Mouse (Mus musculus): ENCODE data around the gene Tssk1. TPM values are rescaled to one million over a fixed set of nuclear protein-coding genes. Genes with fewer than 3 reads are reported as not detected.

Tssk1 gene
- total and polyA plus RNA-seq, 3 experiments = 0.16 TPM; not detected in 2

GRCm38 (mm10) chr16:17875174-17875573, 18.8 kb upstream of the Tssk1 start:
- in situ Hi-C loops (cut with MboI; ENCODE audit: low pct_ligation_motif_present, low pct_unique_long_range_greater_than_20kb, low sequenced_read_pairs) = no loop called here
- TF ChIP-seq USF2 (conservative IDR thresholded peaks at IDR 0.05; ENCODE audit: low read depth, low read length) = no peak
- TF ChIP-seq ELF1 (IDR thresholded peaks at IDR 0.05; ENCODE audit: low read depth, low read length) = no peak
- no peak for TF ChIP-seq CHD2 (IDR thresholded peaks at IDR 0.05; ENCODE audit: low read length)
- no peak for TF ChIP-seq USF1 (IDR thresholded peaks at IDR 0.05; ENCODE audit: low read depth, low read length)
- TF ChIP-seq POLR2AphosphoS2 (IDR thresholded peaks at IDR 0.05; ENCODE audit: low read depth, low read length) = no peak
- Histone ChIP-seq H3K4me1 (ENCODE audit: control insufficient read depth in 1 of 2, insufficient read depth in 2 of 2) (peaks cover 0 to 9% of the 10 kb centered on the region in 2 experiments; a peak in 2 of 4 replicates), H3K36me3 (replicated peaks in 1 of 2; ENCODE audit: control insufficient read depth in 1 of 2, insufficient read depth in 1 of 2, low read length in 1 of 2) (peaks cover 25 to 81% of the 10 kb centered on the region in 2 experiments), H3K9me3 (replicated peaks; ENCODE audit: low read length) (peaks cover 11% of the 10 kb centered on the region), H3K4me2 (ENCODE audit: insufficient read depth, low read depth, poor library complexity, severe bottlenecking) (no peak overlapping the region), H3K79me2 (replicated peaks; ENCODE audit: control insufficient read depth, extremely low read depth, insufficient read depth, poor library complexity, severe bottlenecking) (peaks cover 32% of the 10 kb centered on the region), H3K27ac (ENCODE audit: insufficient read depth, low read depth) (no peak overlapping the region), H3K9ac (ENCODE audit: insufficient read depth, low read depth) (no peak overlapping the region), H3K27me3 (replicated peaks) (no peaks in the 10 kb centered on the region), H3K4me3 (replicated peaks in 1 of 3; ENCODE audit: low read depth in 2 of 3, low read length in 2 of 3, poor library complexity in 1 of 3) (no peak overlapping the region)
- dilution Hi-C loops (cut with MboI; ENCODE audit: extremely low pct_ligation_motif_present, extremely low pct_unique_long_range_greater_than_20kb, low sequenced_read_pairs) = no loop called here
- DNase-seq (ENCODE audit: extremely low read depth) = no peak

- Histone ChIP-seq H3K4me2 (ENCODE audit: insufficient read depth, low read depth, poor library complexity, severe bottlenecking) (no peak overlapping the region), H3K79me2 (replicated peaks; ENCODE audit: control insufficient read depth, extremely low read depth, insufficient read depth, poor library complexity, severe bottlenecking) (peaks cover 32% of the 10 kb centered on the region), H3K36me3 (replicated peaks in 1 of 2; ENCODE audit: control insufficient read depth in 1 of 2, insufficient read depth in 1 of 2, low read length in 1 of 2) (peaks cover 22 to 80% of the 10 kb centered on the region in 2 experiments), H3K27me3 (replicated peaks) (no peaks in the 10 kb centered on the region), H3K27ac (ENCODE audit: insufficient read depth, low read depth) (no peak overlapping the region), H3K4me3 (replicated peaks in 1 of 3; ENCODE audit: low read depth in 2 of 3, low read length in 2 of 3, poor library complexity in 1 of 3) (no peak overlapping the region), H3K9ac (ENCODE audit: insufficient read depth, low read depth) (no peak overlapping the region), H3K4me1 (ENCODE audit: control insufficient read depth in 1 of 2, insufficient read depth in 2 of 2) (peaks cover 0 to 3% of the 10 kb centered on the region in 2 experiments; a peak in 1 of 4 replicates), H3K9me3 (replicated peaks; ENCODE audit: low read length) (peaks cover 11% of the 10 kb centered on the region)
- TF ChIP-seq ZNF384 (IDR thresholded peaks at IDR 0.05; ENCODE audit: low read depth, low read length) (no peak), CHD2 (IDR thresholded peaks at IDR 0.05; ENCODE audit: low read length) (no peak), IRF4 (IDR thresholded peaks at IDR 0.05; ENCODE audit: low read depth, low read length) (no peak), TCF12 (IDR thresholded peaks at IDR 0.05; ENCODE audit: low read depth, low read length) (no peak), GABPA (IDR thresholded peaks at IDR 0.05; ENCODE audit: insufficient replicate concordance, low read depth, low read length) (no peak), JUND (conservative IDR thresholded peaks at IDR 0.05; ENCODE audit: low read depth, low read length) (no peak), RAD21 (IDR thresholded peaks at IDR 0.05; ENCODE audit: low read depth, low read length) (no peak), HCFC1 (IDR thresholded peaks at IDR 0.05; ENCODE audit: low read depth, low read length) (no peak), ZKSCAN1 (IDR thresholded peaks at IDR 0.05; ENCODE audit: borderline replicate concordance, low read depth, low read length) (no peak), ZMIZ1 (IDR thresholded peaks at IDR 0.05; ENCODE audit: low read depth, low read length) (no peak), USF2 (conservative IDR thresholded peaks at IDR 0.05; ENCODE audit: low read depth, low read length) (no peak), ZC3H11A (IDR thresholded peaks at IDR 0.05; ENCODE audit: low read depth, low read length) (no peak), MXI1 (IDR thresholded peaks at IDR 0.05; ENCODE audit: low read depth, low read length) (no peak), MEF2A (IDR thresholded peaks at IDR 0.05; ENCODE audit: borderline replicate concordance, low read depth, low read length) (no peak), SIN3A (IDR thresholded peaks at IDR 0.05; ENCODE audit: low read length) (no peak)
- dilution Hi-C loops (cut with MboI; ENCODE audit: extremely low pct_ligation_motif_present, extremely low pct_unique_long_range_greater_than_20kb, low sequenced_read_pairs) (no loop called here), in situ Hi-C loops (cut with MboI; ENCODE audit: low pct_ligation_motif_present, low pct_unique_long_range_greater_than_20kb, low sequenced_read_pairs) (no loop called here)
- no peak for DNase-seq (ENCODE audit: extremely low read depth)
Observed at GRCm38 (mm10) chr16:17876096-17876495, 17.9 kb upstream of the Tssk1 start.

Data from CH12.LX (cell line).